Mouse (Mus musculus): ENCODE results near the gene Mcl1.

DNA sequence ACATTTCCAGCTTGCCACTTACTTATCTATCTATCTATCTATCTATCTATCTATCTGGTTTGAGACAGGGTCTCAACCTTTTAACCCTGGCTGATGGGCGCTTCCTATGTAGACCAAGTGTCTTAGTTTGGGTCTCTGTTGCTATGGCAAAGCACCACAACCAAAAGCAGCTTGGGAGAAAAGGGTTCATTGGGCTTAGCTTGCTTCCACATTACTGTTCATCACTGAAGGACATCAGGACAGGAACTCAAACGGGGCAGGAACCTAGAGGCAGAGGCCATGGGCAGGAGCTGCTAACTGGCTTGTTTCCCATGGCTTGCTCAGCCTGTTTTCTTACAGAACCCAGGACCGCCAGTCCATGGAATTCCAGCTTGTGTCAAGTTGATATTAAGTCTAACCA is 1.5 kb upstream of the Mcl1 start:
- TF ChIP-seq CTCF (IDR thresholded peaks at IDR 0.05; ENCODE audit: low read depth, low read length) (no peak), POLR2A (IDR thresholded peaks at IDR 0.05; ENCODE audit: extremely low read depth, insufficient read depth, low read length) (no peak)

Measured in liver, adult 2 months (tissue).